Mouse (Mus musculus) cortical plate, adult 2 months (tissue): ENCODE measurements around the gene D16Ertd472e.

Source experiments
- CTCF ChIP-seq: fragments of 200-500 bp; IDR thresholded peaks from 2 replicates; pipeline ENCODE4 v1.5.1; 2011; ENCODE audit warnings: mild to moderate bottlenecking, control low read depth, low read length; ENCODE audit not compliant: insufficient read depth; ENCODE audit errors: extremely low read depth
- POLR2A ChIP-seq: fragments of 200-500 bp; IDR thresholded peaks from 2 replicates; pipeline ENCODE4 v1.6.1; 2011; ENCODE audit warnings: mild to moderate bottlenecking, low read length, control low read depth; ENCODE audit not compliant: insufficient read depth; ENCODE audit errors: extremely low read depth

DNA sequence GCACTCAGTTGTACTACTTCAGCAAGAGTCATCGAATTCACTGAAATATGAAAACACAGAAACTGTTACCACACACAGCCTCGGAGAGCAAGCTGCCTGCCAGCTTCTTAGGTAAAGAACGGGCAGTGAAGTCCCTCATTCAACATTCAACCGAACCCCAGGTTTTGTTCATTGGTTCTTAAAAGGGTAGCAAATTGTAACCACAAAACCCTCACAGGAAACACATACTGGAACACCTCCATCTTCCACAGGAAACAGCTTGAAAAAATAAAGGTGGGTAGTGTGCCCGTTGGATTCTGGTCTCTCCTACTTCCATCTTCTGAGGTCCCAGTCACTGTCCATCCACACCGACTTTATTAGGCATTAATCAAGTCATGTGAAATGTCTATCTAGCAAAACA, 30.0 kb downstream of the D16Ertd472e start:
- TF ChIP-seq POLR2A, result no peak
- no peak for TF ChIP-seq CTCF
